Mouse (Mus musculus) embryonic fibroblast, embryonic 13.5 days (primary cell): ENCODE results near the gene Mrpl51.
A peak's percentile ranks its signal among the peaks of the same experiment; 100 is the strongest.

Source experiments
- CTCF ChIP-seq: IDR thresholded peaks from 2 replicates; pipeline ENCODE4 v1.5.1; 2011; ENCODE audit warnings: mild to moderate bottlenecking, control low read depth, low read length, moderate library complexity, borderline replicate concordance; ENCODE audit not compliant: insufficient read depth
- POLR2A ChIP-seq: IDR thresholded peaks from 2 replicates; pipeline ENCODE4 v1.6.1; 2011; ENCODE audit warnings: low read depth, mild to moderate bottlenecking, control low read depth, low read length, moderate library complexity

- TF ChIP-seq POLR2A (no peak), CTCF (peak; percentile 8; the same call in 1 of the 2 replicates)
Measured at GRCm38 (mm10) chr6:125225518-125226115, 34.0 kb downstream of the Mrpl51 start.
